Mouse (Mus musculus) frontal cortex, postnatal 10 days (tissue): ENCODE results near the gene Pdilt.
"Not testable (repeated sequence)": the region's sequence is repeated elsewhere in the genome, so short reads cannot be mapped to it uniquely, and the experiment has no call there.

ENCODE experiments used
- DNase-seq, 2 experiments: peaks; one replicate each; pipeline ENCODE4 v3.0.0; 2022; ENCODE audit warnings: low spot score in 2 of 2, mixed read lengths in 1 of 2

Pdilt gene

DNA sequence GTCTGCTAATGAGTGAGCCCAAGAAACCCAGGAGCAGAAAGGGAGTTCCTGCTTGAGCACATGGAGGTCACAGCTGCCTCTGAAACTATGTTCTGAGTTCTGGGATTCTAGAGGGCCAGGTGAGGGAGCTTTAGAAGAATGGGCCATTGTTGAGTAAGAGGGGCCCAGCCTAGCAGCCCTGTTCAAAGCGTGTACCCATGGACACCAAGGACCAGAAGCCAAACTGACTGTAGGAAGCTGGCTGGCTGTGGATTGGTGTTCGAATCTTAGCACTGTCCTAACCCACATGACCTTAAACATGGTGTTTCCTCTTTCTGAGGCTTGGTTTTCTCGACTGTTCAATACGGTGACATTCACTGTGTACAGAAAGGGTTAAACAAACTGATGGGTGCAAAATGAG lies at the start of gene Pdilt:
TSS of gene Pdilt (minus strand) at position 101 of the 400 bp plus-strand sequence.
- no peak for DNase-seq

DNA sequence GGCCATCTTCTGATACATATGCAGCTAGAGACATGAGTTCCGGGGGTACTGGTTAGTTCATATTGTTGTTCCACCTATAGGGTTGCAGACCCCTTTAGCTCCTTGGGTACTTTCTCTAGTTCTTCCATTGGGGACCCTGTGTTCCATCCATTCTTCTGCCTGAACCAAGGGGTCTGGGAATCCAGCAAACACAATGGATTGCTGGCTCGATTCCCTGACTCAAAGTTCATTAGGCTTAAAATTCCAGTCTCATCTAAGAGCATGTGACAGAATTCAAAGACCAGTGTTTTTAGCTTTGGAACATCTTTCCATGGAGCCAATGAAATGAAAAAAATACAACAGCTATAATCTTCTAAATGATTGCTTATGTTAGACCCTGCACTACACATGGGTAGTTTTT lies 39.2 kb upstream of the Pdilt start:
- DNase-seq, result not testable (repeated sequence)

DNA sequence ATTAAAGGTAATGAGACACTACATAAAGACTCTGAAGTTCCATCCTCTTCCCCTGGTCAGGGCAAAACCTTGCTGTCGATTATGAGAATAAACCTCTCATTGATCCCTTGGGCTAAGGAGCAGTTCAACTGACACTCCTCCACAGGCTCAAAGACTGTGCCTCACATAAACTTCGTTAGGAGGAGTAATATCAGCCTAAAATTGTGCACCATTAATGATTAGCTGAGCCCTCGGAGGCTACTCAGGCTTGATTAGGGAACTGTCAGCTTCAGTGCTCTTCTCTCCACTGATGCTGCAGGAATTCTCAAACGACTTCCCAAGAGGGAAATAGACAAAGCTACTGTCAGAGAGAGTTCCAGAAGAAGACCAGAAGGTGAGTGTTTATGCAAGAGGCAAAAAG lies 38.2 kb upstream of the Pdilt start:
- DNase-seq, result no peak

GRCm38 (mm10) chr7:119560452-119560835 lies 37.2 kb upstream of the Pdilt start:
- DNase-seq, result no peak

- DNase-seq, result no peak
Observed at GRCm38 (mm10) chr7:119559789-119560451, 36.6 kb upstream of the Pdilt start.

DNA sequence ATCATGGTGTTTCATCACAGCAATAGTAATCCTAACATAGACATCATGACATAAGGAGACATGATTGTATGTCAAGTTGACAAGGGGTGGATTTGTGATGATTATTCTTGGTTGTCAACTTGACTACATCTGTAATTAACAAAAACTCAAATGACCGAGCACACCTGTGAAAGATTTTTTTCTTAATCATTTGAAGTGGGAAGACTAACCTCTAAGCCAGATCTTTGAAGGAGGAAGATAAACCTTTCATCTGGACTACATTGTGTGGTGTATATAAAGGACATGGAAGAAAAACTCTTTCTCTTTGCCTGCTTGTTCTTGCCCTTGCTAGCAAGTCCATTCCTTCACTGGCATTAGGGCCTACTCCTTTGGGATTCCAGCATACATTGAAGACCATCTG lies 30.8 kb upstream of the Pdilt start, which contains the start of gene Acsm2:
TSS of gene Acsm2 (plus strand) at position 301 of the 400 bp plus-strand sequence.
- DNase-seq, result no peak

GRCm38 (mm10) chr7:119550471-119551222 lies 27.4 kb upstream of the Pdilt start:
- DNase-seq, result no peak

DNA sequence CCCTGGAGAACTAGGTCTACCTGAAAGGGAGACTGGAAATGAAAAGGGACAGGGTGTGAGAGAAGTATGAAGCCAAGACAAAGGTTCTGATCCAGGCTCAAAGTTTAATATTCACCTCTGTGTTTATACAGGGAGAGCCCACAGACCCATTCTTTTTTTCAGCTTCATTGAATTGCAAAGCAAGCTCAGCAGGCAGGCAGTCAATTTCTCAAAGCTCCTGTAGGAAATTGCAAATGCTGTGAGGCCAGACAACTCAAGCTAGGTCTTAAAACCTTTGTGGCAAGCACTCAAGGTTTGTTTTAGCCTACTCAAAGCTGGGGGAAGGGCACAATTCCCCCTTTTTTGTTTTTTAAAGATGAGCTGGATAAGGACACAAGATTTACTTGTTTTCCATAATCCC lies 22.3 kb upstream of the Pdilt start:
- no peak for DNase-seq

GRCm38 (mm10) chr7:119542445-119542844 lies 19.2 kb upstream of the Pdilt start:
- no peak for DNase-seq

- DNase-seq, result no peak
Observed at GRCm38 (mm10) chr7:119534389-119534788, 11.1 kb upstream of the Pdilt start.

DNA sequence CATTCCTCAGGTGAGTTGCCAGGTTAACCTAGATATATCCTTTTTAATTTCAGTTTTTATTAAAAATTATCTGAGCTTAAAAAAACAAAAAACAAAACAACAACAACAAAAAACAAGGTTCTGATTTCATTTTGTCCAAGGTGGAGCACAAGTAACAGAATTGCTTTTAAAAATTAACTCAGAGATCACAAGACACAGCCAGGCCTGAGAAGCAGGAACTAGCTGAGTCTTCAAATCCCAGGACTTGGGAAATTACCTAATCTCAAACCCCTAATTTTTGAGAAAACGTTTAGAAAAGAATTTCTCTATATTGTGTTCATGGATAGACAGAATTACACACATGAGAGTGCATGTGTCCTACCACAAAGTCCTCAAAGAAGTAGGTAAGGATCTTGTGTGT lies 9.6 kb upstream of the Pdilt start:
- no peak for DNase-seq

GRCm38 (mm10) chr7:119528617-119529016 lies 5.3 kb upstream of the Pdilt start:
- no peak for DNase-seq

DNA sequence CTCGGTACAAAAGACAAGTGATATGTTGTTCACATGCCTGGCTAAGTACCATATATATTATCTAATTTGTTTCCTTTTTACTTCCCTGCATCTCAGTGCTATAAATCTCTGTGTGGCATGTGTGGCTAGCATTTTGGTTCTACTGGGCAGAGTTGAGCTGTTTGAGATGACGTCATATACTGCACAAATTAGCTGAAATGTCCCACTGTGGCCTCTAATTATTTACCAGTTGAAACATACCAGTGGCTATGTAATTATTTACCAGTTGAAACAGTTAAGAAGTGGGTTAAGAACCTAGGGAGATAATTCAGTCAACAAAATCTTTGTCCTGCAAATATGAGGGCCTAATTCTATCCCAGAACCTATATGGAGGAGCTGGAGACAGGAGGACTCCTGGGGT lies 4.3 kb upstream of the Pdilt start:
- no peak for DNase-seq

DNA sequence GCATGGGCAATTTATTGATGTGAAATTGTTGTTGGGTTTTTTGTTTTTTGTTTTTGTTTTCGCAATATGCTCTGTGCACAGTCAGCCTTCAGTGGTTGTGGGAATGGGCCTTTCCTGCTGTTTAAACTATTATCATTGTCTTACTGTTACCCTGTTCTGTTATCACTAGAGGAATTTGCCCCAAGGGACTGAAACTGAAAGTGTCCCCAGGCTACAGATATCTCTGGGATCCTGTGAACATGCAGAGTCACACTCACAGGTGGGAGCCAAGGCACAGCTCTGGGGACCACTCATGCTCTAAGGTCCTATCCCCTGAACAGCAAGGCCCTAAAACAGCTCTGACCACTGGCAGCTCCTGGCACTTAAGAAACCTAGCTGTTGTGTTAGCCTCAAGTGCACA lies 3.8 kb upstream of the Pdilt start:
- DNase-seq, result no peak

GRCm38 (mm10) chr7:119526486-119526885 lies 3.2 kb upstream of the Pdilt start:
- no peak for DNase-seq

- DNase-seq, result peak; percentile 8 to 13
Observed at GRCm38 (mm10) chr7:119525881-119526281, 2.6 kb upstream of the Pdilt start.

GRCm38 (mm10) chr7:119522385-119522784 lies 904 bp downstream of the Pdilt start:
- DNase-seq, result no peak

DNA sequence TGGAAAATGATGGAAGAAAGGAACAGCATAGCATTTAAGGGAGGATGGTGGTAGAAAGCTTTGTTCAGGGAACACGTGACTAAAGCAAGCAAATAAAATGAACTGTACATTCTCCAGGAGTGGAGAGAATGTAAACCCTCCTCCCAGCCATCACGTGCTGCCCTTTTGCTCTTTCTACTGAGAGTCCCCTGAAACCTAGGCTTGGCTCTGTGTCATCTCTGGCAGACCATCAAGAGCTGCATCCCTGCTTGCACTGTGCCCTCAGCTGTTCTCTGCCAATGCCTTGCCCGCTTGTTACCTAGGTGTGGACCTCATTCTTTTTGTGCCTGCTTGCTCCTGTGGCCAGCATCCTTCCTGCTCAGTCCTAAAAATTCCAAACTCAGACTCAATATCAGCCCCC lies 1.5 kb downstream of the Pdilt start:
- DNase-seq, result no peak

DNA sequence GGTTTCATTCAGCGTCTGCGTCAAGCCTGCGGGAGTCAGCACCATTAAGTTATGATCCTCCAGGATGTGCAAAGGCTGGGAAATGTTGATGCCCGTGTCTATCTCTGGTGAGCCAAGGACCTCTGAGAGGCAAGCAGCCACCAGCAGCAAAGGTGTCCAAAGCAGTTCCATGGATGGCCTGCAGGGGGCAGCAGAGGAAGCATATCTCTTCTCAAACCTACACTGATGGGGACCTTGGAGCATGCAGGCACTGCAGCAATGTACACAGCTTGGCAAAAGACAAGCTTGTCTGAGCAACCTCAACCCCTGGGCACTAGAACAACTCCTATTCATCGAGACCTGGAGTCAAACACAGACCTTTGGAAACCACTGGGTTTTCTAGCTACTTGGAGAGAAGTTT lies 3.6 kb downstream of the Pdilt start:
- DNase-seq, result peak; percentile 33 to 65

DNA sequence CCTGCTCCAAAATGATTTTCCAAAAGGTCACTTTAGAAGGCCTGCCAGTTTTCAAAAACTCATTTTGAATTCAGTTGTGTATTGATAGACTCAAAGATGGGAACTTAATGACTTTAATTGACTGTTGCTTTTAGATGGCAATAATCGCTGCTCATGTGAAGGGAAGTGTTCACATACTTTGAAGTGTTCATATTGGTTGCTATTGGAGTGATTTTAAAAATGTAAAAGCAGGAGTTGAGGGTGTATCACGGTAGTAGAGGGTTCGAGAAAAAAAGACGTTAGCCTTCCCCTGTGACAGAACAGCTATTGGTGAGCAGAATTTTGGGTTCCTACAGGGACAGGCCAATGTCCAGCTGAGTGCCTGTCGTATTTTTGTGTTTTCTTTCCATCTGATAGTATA lies 4.1 kb downstream of the Pdilt start, which contains the start of gene Acsm5:
TSS of gene Acsm5 (plus strand) at position 301 of the 400 bp plus-strand sequence.
- DNase-seq, result no peak

GRCm38 (mm10) chr7:119516272-119516558 lies 7.1 kb downstream of the Pdilt start:
- no peak for DNase-seq

DNA sequence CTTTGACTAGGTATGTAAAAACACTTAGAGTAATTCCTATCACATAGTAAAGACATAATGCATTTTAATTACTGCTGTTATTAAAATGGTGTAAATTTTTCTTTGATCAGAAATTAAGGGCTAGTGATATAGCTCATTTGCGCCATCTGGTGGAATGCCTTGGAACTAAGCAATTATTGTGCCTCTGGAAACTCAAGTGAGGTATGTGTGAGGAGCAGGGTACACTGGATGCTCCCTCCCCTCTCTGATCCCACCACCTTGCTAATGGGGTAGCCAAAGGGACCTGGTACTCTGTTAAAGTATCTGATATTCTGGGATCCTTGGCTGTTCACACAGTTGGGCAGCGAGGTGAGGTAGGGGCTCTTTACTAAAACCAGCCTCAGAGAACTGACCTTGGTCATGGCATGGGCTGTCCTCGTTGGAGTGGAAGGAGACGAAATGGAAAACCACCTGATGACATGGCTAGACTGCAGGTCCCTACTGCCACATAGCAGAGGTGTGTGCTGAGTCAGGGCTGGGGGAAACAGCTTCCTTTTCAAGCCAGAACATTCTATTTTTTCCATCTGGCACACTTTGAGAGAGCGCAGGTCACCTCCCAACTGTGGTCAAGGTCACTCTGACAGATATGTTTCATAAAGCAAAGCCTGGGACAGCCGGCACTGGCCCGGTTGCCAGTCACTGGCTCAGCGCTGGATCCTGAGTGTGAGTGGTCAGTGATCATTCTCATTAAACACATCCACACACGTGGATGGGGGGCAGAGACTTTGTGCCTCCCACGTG lies 7.6 kb downstream of the Pdilt start:
- DNase-seq, result peak in 1 of 2 experiments; percentile 35

DNA sequence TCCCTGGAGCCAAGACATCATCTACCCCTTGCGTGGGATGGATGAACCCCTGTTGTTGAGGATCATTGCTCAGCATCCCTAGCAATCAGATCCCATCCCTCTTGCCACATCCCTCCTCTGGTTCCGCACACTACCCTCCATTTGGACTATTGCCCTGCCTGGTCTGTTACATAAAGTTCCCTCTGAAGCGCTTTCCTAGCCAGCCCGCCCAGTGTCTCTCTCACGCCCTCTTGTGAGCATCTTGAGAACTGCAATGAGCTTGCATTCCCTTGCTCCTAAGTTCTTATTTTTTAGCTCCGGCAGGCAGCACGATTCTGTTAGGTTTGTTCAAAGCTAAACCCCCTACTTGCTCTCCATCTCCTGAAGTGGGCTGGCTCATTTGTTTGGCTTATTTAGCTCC lies 10.2 kb downstream of the Pdilt start:
- DNase-seq, result peak in 1 of 2 experiments; percentile 22
